Mouse (Mus musculus) thymus, postnatal 14 days (tissue): Measurements from ENCODE around the gene Arl5c.
A peak's percentile ranks its signal among the peaks of the same experiment; 100 is the strongest.

Source experiments
- DNase-seq: peaks from one replicate; pipeline ENCODE4 v3.0.0; 2021

Arl5c gene

DNA sequence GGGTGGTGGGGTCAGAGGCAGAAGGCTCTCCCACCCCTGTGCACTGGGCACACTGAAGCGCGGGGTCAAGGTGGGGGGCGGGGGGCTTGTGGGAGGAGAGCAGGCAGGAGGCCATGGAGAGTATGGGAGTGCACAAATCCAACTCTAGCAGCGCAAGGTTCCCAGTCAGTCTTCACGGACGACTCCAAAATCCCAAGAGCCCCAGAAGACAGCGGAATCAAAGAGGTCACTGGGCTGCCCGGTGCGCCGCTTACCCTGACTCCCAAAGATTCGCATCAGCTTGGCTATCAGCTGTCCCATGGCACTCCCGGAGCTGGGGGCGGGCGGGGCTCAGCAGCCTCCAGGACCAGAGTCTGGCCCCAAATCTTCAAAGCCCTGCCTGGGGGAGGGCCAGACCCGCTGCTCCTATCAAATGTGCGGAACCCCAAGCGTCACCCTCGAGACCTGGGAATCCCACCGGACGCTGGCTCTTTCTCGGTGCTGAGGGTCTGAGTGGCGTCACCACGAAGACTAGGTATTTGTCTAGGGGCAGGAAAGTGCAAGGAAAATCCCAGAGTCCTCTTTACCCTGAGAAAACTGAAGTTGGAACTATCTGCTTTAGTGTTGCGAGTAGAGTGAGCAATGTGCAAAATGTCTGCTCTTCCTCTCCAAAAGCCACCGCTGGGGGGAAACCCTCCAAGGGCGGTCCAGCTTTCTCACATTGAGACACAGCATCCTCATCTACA, at the start of gene Arl5c:
Gene Arl5c, minus strand, starts transcription at position 618 of the 725 bp plus-strand sequence.
- DNase-seq: peak; percentile 88

DNA sequence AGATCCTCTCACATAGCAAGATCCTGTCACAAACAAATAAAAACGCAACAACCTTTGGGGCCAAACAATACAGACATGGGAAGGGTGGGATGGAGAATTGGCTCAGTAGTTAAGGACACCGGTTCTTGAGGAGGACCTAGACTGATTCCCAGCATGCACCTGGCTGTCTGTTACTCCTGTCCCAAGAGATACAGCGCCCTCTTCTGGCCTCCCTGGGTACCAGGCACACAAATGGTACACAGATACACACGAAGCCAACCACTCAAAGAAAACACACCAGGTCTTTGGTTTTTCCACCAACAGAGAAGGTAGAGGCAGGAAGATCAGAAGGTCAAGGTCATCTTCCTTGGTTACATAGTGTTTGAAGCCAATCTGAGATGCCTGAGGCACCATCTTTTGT, 49.6 kb upstream of the Arl5c start:
- no peak for DNase-seq

- no peak for DNase-seq
Observed at GRCm38 (mm10) chr11:98044074-98044473, 48.1 kb upstream of the Arl5c start.

- no peak for DNase-seq
Observed at GRCm38 (mm10) chr11:98042741-98043140, 46.8 kb upstream of the Arl5c start.

DNA sequence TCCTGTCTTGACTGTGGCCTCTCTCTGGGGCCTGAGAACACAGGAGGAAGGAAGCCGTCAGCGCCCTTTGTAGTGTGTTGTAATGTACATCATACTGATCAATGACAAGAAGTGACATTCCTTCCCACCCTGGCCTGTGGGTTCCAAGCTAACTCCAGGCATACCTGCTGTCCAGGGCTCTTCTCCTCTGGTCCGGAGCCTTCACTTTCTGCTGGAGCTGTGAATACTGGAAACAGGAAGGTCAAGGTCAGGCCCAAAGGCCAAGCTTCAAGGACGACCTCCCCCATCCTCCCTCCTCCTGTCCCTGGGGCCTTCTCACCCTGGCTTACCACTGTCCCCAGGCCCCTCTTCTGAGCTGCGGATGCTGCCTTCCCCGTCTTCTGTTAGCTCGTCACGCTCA, 45.0 kb upstream of the Arl5c start:
- DNase-seq: no peak

DNA sequence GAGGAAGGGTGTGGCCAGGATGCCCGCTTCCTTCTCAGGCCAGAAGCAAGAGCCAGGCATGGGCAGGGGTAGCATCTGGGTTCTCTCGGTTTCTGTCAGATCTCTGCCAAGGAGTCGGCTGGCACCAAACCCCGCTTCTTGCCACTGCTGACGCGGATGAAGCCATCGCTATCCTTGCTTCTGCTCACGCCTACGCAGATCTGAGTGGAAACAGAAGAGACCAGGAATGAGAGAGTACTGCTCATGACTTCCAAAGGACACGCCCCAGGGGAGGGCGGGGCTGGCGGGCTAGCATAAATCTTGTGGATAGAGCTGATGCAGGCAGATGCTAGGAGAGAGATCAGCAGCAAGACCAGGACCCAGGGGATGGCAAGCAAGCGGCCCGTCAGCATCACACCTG, 41.9 kb upstream of the Arl5c start:
- no peak for DNase-seq

- DNase-seq: no peak
Observed at GRCm38 (mm10) chr11:98035977-98036377, 40.0 kb upstream of the Arl5c start.

DNA sequence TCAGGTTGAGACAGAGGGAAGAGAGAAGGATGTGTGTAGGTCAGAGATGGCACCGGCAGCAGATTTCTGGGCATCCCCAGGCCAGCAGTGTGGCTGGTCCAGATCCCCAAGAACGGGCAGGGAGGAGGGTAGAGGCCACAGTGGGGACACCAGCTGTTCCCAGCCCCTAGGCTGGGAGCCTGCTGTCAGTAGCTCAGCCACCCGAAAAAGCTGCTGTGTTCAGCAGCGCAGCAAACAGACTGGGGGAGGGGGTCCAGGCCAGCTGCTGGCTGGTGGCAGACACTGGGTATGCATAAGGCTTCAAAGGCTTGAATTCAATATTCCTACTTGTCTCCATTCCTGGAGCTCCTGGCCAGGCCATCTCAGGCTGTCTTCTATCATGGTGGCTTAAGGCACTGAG, 38.9 kb upstream of the Arl5c start:
- no peak for DNase-seq

DNA sequence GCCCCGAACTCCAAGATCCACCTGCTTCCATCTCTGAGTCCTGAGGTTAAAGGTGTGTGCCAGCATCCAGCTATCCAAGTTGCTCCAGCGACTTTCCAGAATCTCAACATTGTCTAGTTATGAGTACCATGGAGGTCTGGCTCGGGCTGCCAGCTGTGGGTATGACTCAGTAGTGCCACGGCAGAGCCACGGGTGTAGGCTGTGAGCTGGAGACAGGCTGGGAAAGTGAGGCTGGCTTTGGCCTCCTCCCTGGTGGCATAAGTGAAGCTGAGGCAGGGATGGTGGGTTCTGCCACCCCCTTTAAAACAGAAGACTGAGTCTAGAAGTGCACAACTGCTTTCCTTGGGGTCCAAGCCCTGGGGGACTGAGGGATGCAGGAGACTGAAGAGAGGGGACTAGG, 38.1 kb upstream of the Arl5c start:
- no peak for DNase-seq

GRCm38 (mm10) chr11:98031443-98031770, 35.4 kb upstream of the Arl5c start:
- DNase-seq: peak; percentile 79

- DNase-seq: no peak
Observed at GRCm38 (mm10) chr11:98030701-98031442, 34.9 kb upstream of the Arl5c start.

DNA sequence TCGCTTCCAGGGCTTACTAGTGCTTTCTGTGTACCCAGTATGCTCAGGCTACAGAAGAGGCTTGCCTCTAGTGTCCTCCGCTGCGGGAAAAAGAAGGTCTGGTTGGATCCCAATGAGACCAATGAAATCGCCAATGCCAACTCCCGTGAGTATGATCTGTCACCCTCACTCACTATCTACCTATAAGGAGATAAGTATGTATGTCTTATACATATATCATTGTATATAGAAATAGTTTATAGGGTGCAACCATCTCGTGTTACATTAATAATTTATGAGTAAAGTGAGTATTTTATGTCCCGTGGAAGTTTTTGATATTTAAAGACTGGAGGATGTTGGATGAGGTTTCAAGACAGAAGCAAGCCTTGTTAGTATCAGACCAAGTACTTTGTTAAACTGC, 31.8 kb upstream of the Arl5c start:
- DNase-seq: no peak

DNA sequence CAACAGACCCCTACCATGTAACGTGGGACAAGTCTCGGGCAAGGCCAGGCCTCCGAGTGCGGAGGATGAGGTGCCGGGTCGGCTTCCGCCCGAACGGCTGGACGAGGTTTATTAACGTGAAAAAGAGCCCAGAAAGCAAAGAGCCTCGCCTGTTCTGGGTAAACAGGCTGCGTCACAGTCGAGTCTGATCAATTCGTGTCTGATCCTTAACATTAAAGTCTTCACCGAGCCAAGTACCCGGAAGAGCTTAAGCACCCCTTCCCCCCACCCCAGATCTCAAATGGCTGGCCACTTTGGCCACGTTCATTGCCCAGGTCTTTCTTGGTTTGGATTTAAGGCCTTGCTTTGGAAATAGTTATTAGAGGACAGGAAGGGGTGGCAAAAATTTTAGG, 31.3 kb upstream of the Arl5c start:
- no peak for DNase-seq

- DNase-seq: peak; percentile 90
Observed at GRCm38 (mm10) chr11:98026570-98027296, 30.8 kb upstream of the Arl5c start, which contains the start of gene Rpl19. Gene Rpl19, plus strand, starts transcription at chr11:98026710.

GRCm38 (mm10) chr11:98026248-98026569, 30.2 kb upstream of the Arl5c start:
- DNase-seq: no peak

DNA sequence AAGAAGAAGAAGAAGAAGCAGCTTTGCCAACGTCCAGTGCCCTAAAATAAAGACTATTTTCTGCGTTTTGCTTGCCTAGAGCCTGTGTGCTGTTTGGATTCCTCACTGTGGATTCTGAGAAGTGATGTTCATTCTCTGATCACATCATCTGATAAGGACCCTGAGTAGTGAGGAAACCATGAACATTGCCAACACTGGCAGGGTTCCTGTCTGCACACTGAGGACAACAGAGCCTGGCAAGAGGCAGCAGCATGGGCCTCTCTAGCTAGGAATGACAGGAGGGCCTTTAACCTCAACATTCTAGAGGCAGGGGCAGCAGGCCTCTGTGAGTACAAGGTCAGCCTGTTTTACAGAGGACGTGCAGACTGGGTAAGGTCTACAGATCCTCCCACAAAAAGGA, 28.5 kb upstream of the Arl5c start:
- no peak for DNase-seq

- DNase-seq: peak; percentile 83
Observed at GRCm38 (mm10) chr11:98022555-98023371, 26.8 kb upstream of the Arl5c start, which contains the start of gene Cacnb1. Gene Cacnb1, minus strand, starts transcription at chr11:98023034.

DNA sequence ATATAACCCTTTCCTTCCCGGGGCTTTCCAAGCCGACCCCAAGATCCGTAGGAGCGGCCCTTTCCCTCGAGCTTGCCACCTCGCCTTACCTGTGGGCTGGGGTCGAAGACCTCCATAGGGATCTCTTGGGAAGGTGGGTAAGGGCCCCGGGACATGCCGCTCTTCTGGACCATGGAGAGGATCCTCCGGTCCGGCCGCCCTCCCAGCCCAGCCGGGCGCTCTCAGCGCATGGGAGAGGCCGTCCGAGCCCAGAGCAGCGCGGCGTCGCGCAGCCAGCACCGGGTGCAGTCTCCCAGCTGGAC, 26.2 kb upstream of the Arl5c start:
- DNase-seq: no peak

DNA sequence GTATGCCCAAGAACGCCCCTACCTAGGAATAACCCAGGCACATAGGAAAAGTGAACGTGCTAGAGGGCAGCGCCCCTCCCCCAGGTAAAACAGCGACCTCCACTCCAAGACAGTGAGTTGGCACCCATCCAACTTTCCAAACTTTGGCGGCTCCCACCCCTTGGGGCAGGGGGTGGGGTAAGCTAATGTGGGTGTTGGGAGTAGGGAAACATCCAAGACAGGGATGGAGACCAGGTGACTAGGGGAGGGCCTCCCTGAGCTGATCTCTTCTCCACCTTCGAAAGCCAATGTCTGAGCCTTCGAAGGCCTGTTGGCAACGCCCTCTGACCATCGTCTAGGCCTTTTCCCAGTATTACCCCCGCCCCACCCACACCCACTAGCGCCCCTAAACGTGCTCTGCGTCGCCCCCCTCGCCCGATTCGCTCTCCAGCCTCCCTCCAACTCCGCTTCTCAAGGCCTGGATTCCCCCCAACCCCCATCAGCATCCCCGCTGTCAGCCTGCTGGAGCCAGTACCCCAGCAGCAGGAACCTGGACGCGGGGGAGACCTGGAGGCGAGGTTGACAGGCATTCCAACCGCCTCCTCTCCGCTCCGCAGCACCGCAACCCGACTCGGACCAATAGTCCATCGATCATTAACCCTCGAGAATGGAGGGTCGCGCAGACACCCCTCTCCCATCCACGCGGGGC, 25.7 kb upstream of the Arl5c start:
- DNase-seq: peak; percentile 52

DNA sequence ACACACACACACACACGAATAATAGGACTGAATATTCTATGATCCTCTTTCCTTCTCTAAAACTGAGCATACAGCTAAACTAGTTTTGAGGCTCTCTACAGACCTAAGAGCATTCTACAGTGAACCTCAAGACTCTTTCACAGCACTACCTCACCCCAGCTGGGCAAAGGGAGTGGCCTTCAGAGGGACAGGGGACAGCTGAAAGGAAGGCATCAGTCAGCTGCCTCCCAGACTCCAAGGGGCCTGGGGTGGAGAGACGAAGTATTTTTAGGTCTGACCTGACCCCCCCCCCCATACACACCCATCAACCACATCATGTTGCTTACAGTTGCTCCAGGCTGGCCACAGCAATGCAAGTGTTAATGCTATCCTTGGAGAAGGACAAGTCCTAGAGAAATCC, 25.1 kb upstream of the Arl5c start:
- DNase-seq: no peak

DNA sequence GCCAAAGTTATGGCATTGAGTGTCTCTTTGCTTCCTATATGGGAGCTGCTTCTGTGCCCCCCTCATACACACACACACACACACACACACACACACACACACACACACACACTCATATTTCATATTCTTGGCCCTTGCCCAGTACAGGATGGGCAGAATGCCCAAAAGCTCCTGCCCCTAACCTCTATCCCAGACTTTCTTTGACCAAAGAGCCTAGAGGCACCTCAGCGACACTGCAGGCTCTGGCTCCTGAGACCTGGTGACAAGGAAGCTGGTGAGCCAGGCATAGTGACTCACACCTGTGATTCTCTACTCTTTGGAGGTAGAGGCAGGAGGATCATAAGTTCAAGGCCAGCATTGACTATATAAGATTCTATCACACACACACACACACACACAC, 24.7 kb upstream of the Arl5c start:
- no peak for DNase-seq

GRCm38 (mm10) chr11:98019883-98020610, 24.1 kb upstream of the Arl5c start:
- DNase-seq: peak; percentile 52
